Mouse (Mus musculus): Measurements from ENCODE around the gene Mad1l1.

DNA sequence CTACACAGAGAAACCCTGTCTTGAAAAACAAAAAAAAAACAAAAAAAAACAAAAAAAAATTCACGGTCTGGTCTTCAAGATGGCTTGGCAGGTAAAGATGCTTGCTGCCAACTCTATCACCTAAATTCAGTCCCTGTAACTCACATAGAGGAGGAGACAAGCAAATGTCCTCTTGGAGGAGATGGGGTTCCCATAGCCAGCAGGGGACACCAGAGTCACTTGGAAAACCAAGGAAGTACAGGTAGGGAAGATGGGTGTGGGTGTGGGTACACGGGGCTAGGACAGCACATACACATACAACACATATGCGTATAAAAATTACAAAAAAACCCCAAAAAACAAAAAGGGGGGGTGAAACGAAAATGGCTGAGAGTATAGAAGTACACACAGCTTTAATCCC is 21.5 kb upstream of the Mad1l1 start:
- TF ChIP-seq USF1 (IDR thresholded peaks at IDR 0.05; ENCODE audit: low read depth, low read length) (no peak), POLR2A (IDR thresholded peaks at IDR 0.05; ENCODE audit: control insufficient read depth in 1 of 2, insufficient read depth in 1 of 2, low read depth in 1 of 2, low read length in 2 of 2, poor library complexity in 1 of 2) (no peak), CTCF (IDR thresholded peaks at IDR 0.05 in 2 of 3, conservative IDR thresholded peaks at IDR 0.05 in 1 of 3; ENCODE audit: control insufficient read depth in 1 of 3, insufficient read depth in 1 of 3, low read depth in 2 of 3, low read length in 3 of 3, poor library complexity in 1 of 3, severe bottlenecking in 1 of 3) (no peak; a peak in 1 of 6 replicates), E2F4 (IDR thresholded peaks at IDR 0.05; ENCODE audit: borderline replicate concordance, low read depth, low read length) (no peak), BHLHE40 (IDR thresholded peaks at IDR 0.05; ENCODE audit: borderline replicate concordance, low read depth, low read length) (no peak), ZNF384 (IDR thresholded peaks at IDR 0.05; ENCODE audit: low read depth, low read length) (no peak), GATA1 (IDR thresholded peaks at IDR 0.05; ENCODE audit: low read depth, low read length) (no peak), MXI1 (IDR thresholded peaks at IDR 0.05; ENCODE audit: low read depth, low read length) (no peak)

Data from MEL (cell line).